Comparison of ENCODE assay signal across 8 mouse cellular contexts in genomic region chr16:17208389-17209361, GRCm38 (mm10). TPM values are rescaled to one million over a fixed set of nuclear protein-coding genes. Genes with fewer than 3 reads are reported as not detected.
A peak's percentile ranks its signal among the peaks of the same experiment; 100 is the strongest.
DNase-seq lines count a peak whose midpoint lies in the region; ATAC-seq and TF ChIP-seq lines count a peak whose summit lies in the region.

TSS of gene Rimbp3 (plus strand) at chr16:17208603.

- peak; percentile 75 for ATAC-seq in common myeloid progenitor, adult 5-6 weeks (replicated peaks; ENCODE audit: low read depth, poor library complexity, severe bottlenecking)
- ATAC-seq in hindbrain, postnatal 0 days = peak; percentile 88

- H3K9ac ChIP-seq in hindbrain, postnatal 0 days (replicated peaks; ENCODE audit: low read length) = peak within 1 kb of the TSS; percentile 68

- DNase-seq in WW6 (ENCODE audit: low read depth, low spot score) = peak; percentile 87
- peak; percentile 90 for DNase-seq in gastrocnemius, adult 2 months
- peak; percentile 96 for DNase-seq in hindbrain, postnatal 0 days (ENCODE audit: low spot score)
- peak; percentile 85 to 86 for DNase-seq in left cerebral cortex, adult 2 months (ENCODE audit: extremely low spot score in 1 of 2, low spot score in 2 of 2)
- DNase-seq in right cerebral cortex, adult 18-20 months = peak; percentile 86
- DNase-seq in urinary bladder, adult 2 months (ENCODE audit: low spot score) = peak; percentile 79

- H3K36me3 ChIP-seq in hindbrain, postnatal 0 days (ENCODE audit: insufficient read depth, low read length) = no peaks in the 10 kb centered on the region
- no peaks in the 10 kb centered on the region for H3K36me3 ChIP-seq in macrophage (ENCODE audit: inconsistent target)

- H3K4me3 ChIP-seq in gastrocnemius, adult 2 months = peak within 1 kb of the TSS; percentile 88
- H3K4me3 ChIP-seq in hindbrain, postnatal 0 days (ENCODE audit: low read length) = peak within 1 kb of the TSS; percentile 65
- peak within 1 kb of the TSS; percentile 57 for H3K4me3 ChIP-seq in left cerebral cortex, adult 2 months
- peak within 1 kb of the TSS; percentile 13; the same call in 1 of the 2 replicates for H3K4me3 ChIP-seq in macrophage (ENCODE audit: inconsistent target)

- H3K27ac ChIP-seq in gastrocnemius, adult 2 months = peak within 1 kb of the TSS; percentile 66
- H3K27ac ChIP-seq in hindbrain, postnatal 0 days = peak within 1 kb of the TSS; percentile 88
- peak within 1 kb of the TSS; percentile 78 for H3K27ac ChIP-seq in left cerebral cortex, adult 2 months
- H3K27ac ChIP-seq in macrophage = no peak within 1 kb of the TSS

- under 1% methylated on average over 83 of the region's 85 CpGs for WGBS in hindbrain, postnatal 0 days
- 1% methylated on average over 85 of the region's 85 CpGs for WGBS in macrophage (ENCODE audit: missing documents)

- peak; percentile 97; the same call in 1 of the 2 replicates for TF ChIP-seq CTCF in gastrocnemius, adult 2 months (IDR thresholded peaks at IDR 0.05)
- TF ChIP-seq CTCF in hindbrain, postnatal 0 days (IDR thresholded peaks at IDR 0.05; ENCODE audit: low read depth) = peak; percentile 91
- TF ChIP-seq CTCF in left cerebral cortex, adult 2 months (IDR thresholded peaks at IDR 0.05) = peak; percentile 91

- H3K4me1 ChIP-seq in hindbrain, postnatal 0 days (ENCODE audit: insufficient read depth, low read length) = 0 out of 2 replicates have a peak, but pooled peaks cover 11% of the 10 kb centered on the region

- H3K9me3 ChIP-seq in hindbrain, postnatal 0 days (ENCODE audit: low read length) = no peaks in the 10 kb centered on the region

- intact Hi-C loops in gastrocnemius, adult 2 months (cut with DNase I) = loop anchor here (1.0 to 5.0 kb wide), 3 partner anchors 61 to 76 kb away; partner anchors contain the start of genes Ccdc116, Sdf2l1 and Tmem191c
- intact Hi-C loops in left cerebral cortex, adult 2 months (cut with DNase I) = loop anchor here (1.0 to 5.0 kb wide), 3 partner anchors 25 to 76 kb away; partner anchors contain the start of genes Hic2 and Sdf2l1

- peak within 1 kb of the TSS; percentile 96 for H3K4me2 ChIP-seq in hindbrain, postnatal 0 days (ENCODE audit: low read depth, low read length)

- no peaks in the 10 kb centered on the region for H3K79me2 ChIP-seq in macrophage (ENCODE audit: inconsistent target)

- no peaks in the 10 kb centered on the region for H3K27me3 ChIP-seq in hindbrain, postnatal 0 days (ENCODE audit: insufficient read depth, low read length)

RNA-seq across cellular contexts. Expression of gene Rimbp3, which starts in this region (rescaled TPM):
- total RNA-seq in common myeloid progenitor, adult 5-6 weeks (2017) = 0.18 and 0.29 TPM in 2 replicates
- under 1 TPM in 1 of 2 experiments, not detected in 1; 0.05 TPM for total RNA-seq in gastrocnemius, adult 2 months (2021)
- total RNA-seq in hindbrain, postnatal 0 days (2014; rRNA removed) = 1.9 and 4.3 TPM in 2 replicates
- 1.0 and 1.3 TPM in 2 replicates for polyA plus RNA-seq in hindbrain, postnatal 0 days (2015; fragmentation: Nextera tagmentation; extraction: Ambion mirVana)
- total RNA-seq in left cerebral cortex, adult 2 months (2021) = 1 to 10 TPM; 1.8 to 2.0 TPM
- total RNA-seq in macrophage (2018; cell fraction: chromatin; rRNA removed) = under 1 TPM in 8 of 26 experiments, not detected in 18; 0.12 to 0.18 (median 0.15) TPM
- not detected for total RNA-seq in macrophage (2018; cell fraction: cytosol; rRNA removed)
- under 1 TPM in 5 of 26 experiments, not detected in 21; 0.08 to 0.25 (median 0.18) TPM for total RNA-seq in macrophage (2018; cell fraction: nucleus; rRNA removed)
- polyA plus RNA-seq in macrophage (2018) = not detected in 3 replicates
- 0.26 and 0.37 TPM in 2 replicates for polyA plus RNA-seq in urinary bladder, adult 2 months (2012; rRNA removed)

Comparison
In these comparisons a context has a peak if more than half of its experiments do, and no peak if none do; other contexts are left out.
1. Peak in ATAC-seq in common myeloid progenitor, adult 5-6 weeks; RNA of the gene not detected or under 1 TPM.
2. Peak in DNase-seq, H3K4me3 ChIP-seq and H3K27ac ChIP-seq in gastrocnemius, adult 2 months; RNA of the gene not detected or under 1 TPM.
3. Peak in DNase-seq in urinary bladder, adult 2 months; RNA of the gene not detected or under 1 TPM.
4. H3K4me3 ChIP-seq: peak in every context shown above with its lines; median percentile 88 in gastrocnemius, adult 2 months; 65 in hindbrain, postnatal 0 days; 57 in left cerebral cortex, adult 2 months; 13 in macrophage.